Mouse (Mus musculus): ENCODE measurements around the gene Agap1. TPM values are rescaled to one million over a fixed set of nuclear protein-coding genes. Genes with fewer than 3 reads are reported as not detected.

Agap1 gene
- polyA plus RNA-seq, 1 experiment from 2014 or later: 23.1 TPM

DNA sequence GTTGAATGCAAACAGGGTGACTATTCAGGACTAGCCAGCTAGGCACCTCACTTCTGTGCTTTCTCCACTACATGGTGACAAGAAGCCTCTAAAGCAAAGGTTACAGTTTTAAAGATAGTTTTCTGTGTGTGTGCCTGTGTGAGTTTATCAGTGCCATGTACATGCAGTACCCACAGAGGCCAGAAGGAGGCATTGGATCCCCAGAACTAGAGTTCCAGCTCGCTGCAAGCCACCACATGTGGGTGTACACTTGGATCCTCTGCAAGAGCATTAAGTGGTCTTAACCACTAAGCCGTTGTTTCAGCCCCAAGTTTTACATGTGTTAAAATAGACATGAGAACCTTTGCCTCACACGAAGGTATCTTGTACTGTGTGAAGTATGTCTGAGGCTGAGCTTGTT is 219.1 kb downstream of the Agap1 start:
- Histone ChIP-seq H3K4me2 (no peak overlapping the region), H3K27ac (no peak overlapping the region), H3K9ac (replicated peaks) (no peak overlapping the region), H3K4me3 (replicated peaks) (no peak overlapping the region), H3K36me3 (peaks cover 57% of the 10 kb centered on the region), H3K27me3 (peaks cover 14% of the 10 kb centered on the region), H3K4me1 (replicated peaks) (peaks cover 25% of the 10 kb centered on the region), H3K9me3 (no peaks in the 10 kb centered on the region)
- WGBS: 85% methylated on average over 3 of the region's 3 CpGs
- no peak for ATAC-seq (ENCODE audit: insufficient number of reproducible peaks, insufficient read depth, low FRiP score, low TSS enrichment, low read depth)

GRCm38 (mm10) chr1:89674681-89675080 is 220.1 kb downstream of the Agap1 start:
- WGBS: 88% methylated on average over 9 of the region's 9 CpGs

DNA sequence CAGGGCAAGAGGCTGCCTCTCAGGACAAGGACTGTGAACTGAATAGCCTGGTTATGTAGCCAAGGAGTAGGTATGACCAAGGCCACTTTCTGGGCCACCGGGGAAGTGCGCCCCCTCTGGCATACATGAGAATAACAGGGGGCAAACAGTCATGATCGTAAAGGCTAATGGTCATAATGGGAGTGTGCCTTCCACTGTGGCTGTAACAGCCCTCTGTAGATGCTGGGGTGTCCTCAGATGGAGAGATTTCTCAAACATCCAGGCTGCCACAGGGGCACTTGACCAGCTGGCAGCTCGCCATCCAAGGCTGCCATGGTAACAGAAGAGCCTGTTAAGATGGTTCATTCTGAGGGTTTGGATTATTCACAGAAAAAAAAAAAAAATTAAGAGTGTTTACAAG is 221.8 kb downstream of the Agap1 start:
- H3K36me3 ChIP-seq: peaks cover 51% of the 10 kb centered on the region
- WGBS: 69% methylated on average over 4 of the region's 4 CpGs
- H3K27ac ChIP-seq: no peak overlapping the region
- ATAC-seq (ENCODE audit: insufficient number of reproducible peaks, insufficient read depth, low FRiP score, low TSS enrichment, low read depth): no peak
- no peak overlapping the region for H3K9ac ChIP-seq (replicated peaks)
- H3K9me3 ChIP-seq: no peaks in the 10 kb centered on the region
- H3K4me2 ChIP-seq: no peak overlapping the region
- H3K4me3 ChIP-seq (replicated peaks): no peak overlapping the region
- H3K4me1 ChIP-seq (replicated peaks): peaks cover 13% of the 10 kb centered on the region
- no peaks in the 10 kb centered on the region for H3K27me3 ChIP-seq

More at GRCm38 (mm10) chr1:89674681-89675080, 220.1 kb downstream of the Agap1 start:
- Histone ChIP-seq H3K9ac (replicated peaks) (no peak overlapping the region), H3K4me3 (replicated peaks) (no peak overlapping the region), H3K9me3 (no peaks in the 10 kb centered on the region), H3K4me1 (replicated peaks) (peaks cover 24% of the 10 kb centered on the region), H3K36me3 (peaks cover 55% of the 10 kb centered on the region), H3K4me2 (no peak overlapping the region), H3K27me3 (peaks cover 9% of the 10 kb centered on the region), H3K27ac (no peak overlapping the region)
- ATAC-seq (ENCODE audit: insufficient number of reproducible peaks, insufficient read depth, low FRiP score, low TSS enrichment, low read depth): no peak

DNA sequence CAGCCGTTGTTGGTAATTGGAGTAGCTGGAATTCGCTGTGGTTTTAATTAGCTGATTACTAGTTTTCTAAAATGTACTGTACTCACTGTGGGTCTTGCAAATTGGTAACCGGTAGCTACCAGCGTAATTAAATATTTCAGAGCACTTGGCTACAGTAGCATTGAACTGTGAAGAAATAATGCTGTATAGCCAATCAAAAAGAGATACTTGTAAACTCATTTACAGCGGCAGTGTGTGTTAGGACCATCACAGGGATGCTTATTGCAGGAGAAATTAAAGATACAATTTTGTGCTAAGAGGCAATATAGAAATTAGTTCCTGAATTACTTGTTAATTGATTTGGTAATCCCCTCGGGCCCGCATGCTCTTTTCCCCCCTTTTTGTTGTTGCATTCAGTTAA is 226.1 kb downstream of the Agap1 start:
- Histone ChIP-seq H3K4me2 (no peak overlapping the region), H3K9me3 (no peaks in the 10 kb centered on the region), H3K4me3 (replicated peaks) (no peak overlapping the region), H3K27me3 (no peaks in the 10 kb centered on the region), H3K9ac (replicated peaks) (no peak overlapping the region), H3K4me1 (replicated peaks) (peaks cover 5% of the 10 kb centered on the region; the same call in 1 of the 2 replicates), H3K27ac (no peak overlapping the region), H3K36me3 (peaks cover 26% of the 10 kb centered on the region)
- 71% methylated on average over 7 of the region's 7 CpGs for WGBS
- ATAC-seq (ENCODE audit: insufficient number of reproducible peaks, insufficient read depth, low FRiP score, low TSS enrichment, low read depth): no peak

- Histone ChIP-seq H3K9ac (replicated peaks) (no peak overlapping the region), H3K36me3 (peaks cover 36% of the 10 kb centered on the region), H3K4me2 (no peak overlapping the region), H3K4me3 (replicated peaks) (no peak overlapping the region), H3K9me3 (peaks cover 3% of the 10 kb centered on the region; the same call in 1 of the 2 replicates), H3K27me3 (no peaks in the 10 kb centered on the region), H3K27ac (no peak overlapping the region), H3K4me1 (replicated peaks) (no peaks in the 10 kb centered on the region; the same call in 1 of the 2 replicates)
- WGBS: 88% methylated on average over 10 of the region's 10 CpGs
- no peak for ATAC-seq (ENCODE audit: insufficient number of reproducible peaks, insufficient read depth, low FRiP score, low TSS enrichment, low read depth)
Observed at GRCm38 (mm10) chr1:89688914-89689313, 234.3 kb downstream of the Agap1 start.

GRCm38 (mm10) chr1:89689544-89690212 is 235.1 kb downstream of the Agap1 start:
- Histone ChIP-seq H3K9ac (replicated peaks) (no peak overlapping the region), H3K36me3 (peaks cover 31% of the 10 kb centered on the region), H3K27ac (no peak overlapping the region), H3K4me2 (no peak overlapping the region), H3K4me3 (replicated peaks) (no peak overlapping the region), H3K9me3 (peaks cover 3% of the 10 kb centered on the region; the same call in 1 of the 2 replicates), H3K4me1 (replicated peaks) (no peaks in the 10 kb centered on the region; the same call in 1 of the 2 replicates), H3K27me3 (no peaks in the 10 kb centered on the region)
- WGBS: 86% methylated on average over 22 of the region's 22 CpGs
- no peak for ATAC-seq (ENCODE audit: insufficient number of reproducible peaks, insufficient read depth, low FRiP score, low TSS enrichment, low read depth)

DNA sequence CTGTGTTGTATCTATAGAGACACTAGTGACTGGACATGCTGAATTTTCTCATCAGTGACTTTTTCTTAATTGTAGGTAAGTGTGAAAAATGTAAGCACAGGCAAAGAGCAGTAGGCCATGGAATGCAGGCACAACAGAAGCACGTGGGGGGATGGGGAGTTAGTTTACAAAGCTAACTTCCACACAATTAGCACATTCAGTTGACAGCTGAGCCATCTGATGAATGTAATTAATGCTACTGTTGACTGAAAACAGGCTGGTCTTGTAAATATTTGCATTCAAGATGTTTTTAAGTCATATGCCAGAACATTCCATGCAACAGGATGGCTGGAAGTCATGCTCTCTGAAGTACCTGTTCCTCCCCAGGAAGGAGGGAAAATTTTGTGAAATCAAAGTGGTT is 236.5 kb downstream of the Agap1 start:
- no peaks in the 10 kb centered on the region; the same call in 1 of the 2 replicates for H3K4me1 ChIP-seq (replicated peaks)
- no peak overlapping the region for H3K4me3 ChIP-seq (replicated peaks)
- H3K4me2 ChIP-seq: no peak overlapping the region
- H3K27me3 ChIP-seq: no peaks in the 10 kb centered on the region
- H3K36me3 ChIP-seq: peaks cover 21% of the 10 kb centered on the region; the same call in 1 of the 2 replicates
- no peak overlapping the region for H3K27ac ChIP-seq
- no peak for ATAC-seq (ENCODE audit: insufficient number of reproducible peaks, insufficient read depth, low FRiP score, low TSS enrichment, low read depth)
- no peak overlapping the region for H3K9ac ChIP-seq (replicated peaks)
- H3K9me3 ChIP-seq: no peaks in the 10 kb centered on the region
- WGBS: 65% methylated on average over 1 of the region's 1 CpGs

DNA sequence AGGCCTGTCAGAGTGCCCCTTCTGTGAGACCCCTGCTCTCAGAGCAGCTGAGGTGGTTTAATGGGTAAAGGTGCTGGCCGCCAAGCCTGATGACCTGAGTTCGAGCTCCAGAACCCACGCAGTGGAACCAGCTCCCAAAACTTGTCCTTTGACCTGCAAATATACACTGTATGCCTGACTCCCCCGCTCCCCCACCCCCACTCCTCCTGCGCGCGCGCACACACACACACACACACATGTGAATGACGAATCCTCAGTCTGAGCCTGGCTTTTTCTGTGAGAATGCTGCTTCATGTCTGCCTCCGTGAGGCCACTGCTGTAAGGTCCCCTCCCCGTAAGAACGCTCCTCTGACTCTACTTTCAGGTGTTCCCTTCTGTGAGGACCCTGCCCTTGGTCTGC is 237.8 kb downstream of the Agap1 start:
- no peak overlapping the region for H3K9ac ChIP-seq (replicated peaks)
- no peak overlapping the region for H3K27ac ChIP-seq
- H3K4me1 ChIP-seq (replicated peaks): no peaks in the 10 kb centered on the region; the same call in 1 of the 2 replicates
- peaks cover 21% of the 10 kb centered on the region; the same call in 1 of the 2 replicates for H3K36me3 ChIP-seq
- H3K4me3 ChIP-seq (replicated peaks): no peak overlapping the region
- no peak for ATAC-seq (ENCODE audit: insufficient number of reproducible peaks, insufficient read depth, low FRiP score, low TSS enrichment, low read depth)
- no peaks in the 10 kb centered on the region for H3K27me3 ChIP-seq
- H3K4me2 ChIP-seq: no peak overlapping the region
- no peaks in the 10 kb centered on the region for H3K9me3 ChIP-seq
- 92% methylated on average over 12 of the region's 12 CpGs for WGBS

GRCm38 (mm10) chr1:89694916-89695315 is 240.3 kb downstream of the Agap1 start:
- Histone ChIP-seq H3K4me3 (replicated peaks) (no peak overlapping the region), H3K27me3 (no peaks in the 10 kb centered on the region), H3K9ac (replicated peaks) (no peak overlapping the region), H3K4me1 (replicated peaks) (no peaks in the 10 kb centered on the region; the same call in 1 of the 2 replicates), H3K9me3 (no peaks in the 10 kb centered on the region), H3K36me3 (peaks cover 13% of the 10 kb centered on the region; the same call in 1 of the 2 replicates), H3K4me2 (no peak overlapping the region), H3K27ac (no peak overlapping the region)
- ATAC-seq (ENCODE audit: insufficient number of reproducible peaks, insufficient read depth, low FRiP score, low TSS enrichment, low read depth): no peak
- 91% methylated on average over 5 of the region's 5 CpGs for WGBS

GRCm38 (mm10) chr1:89697241-89697640 is 242.6 kb downstream of the Agap1 start:
- no peak overlapping the region for H3K4me2 ChIP-seq
- no peak overlapping the region for H3K9ac ChIP-seq (replicated peaks)
- H3K9me3 ChIP-seq: no peaks in the 10 kb centered on the region
- no peaks in the 10 kb centered on the region for H3K27me3 ChIP-seq
- H3K36me3 ChIP-seq: peaks cover 16% of the 10 kb centered on the region; the same call in 1 of the 2 replicates
- peaks cover 7% of the 10 kb centered on the region for H3K4me1 ChIP-seq (replicated peaks)
- ATAC-seq (ENCODE audit: insufficient number of reproducible peaks, insufficient read depth, low FRiP score, low TSS enrichment, low read depth): no peak
- H3K27ac ChIP-seq: no peak overlapping the region
- H3K4me3 ChIP-seq (replicated peaks): no peak overlapping the region
- WGBS: 85% methylated on average over 2 of the region's 2 CpGs

- no peak for ATAC-seq (ENCODE audit: insufficient number of reproducible peaks, insufficient read depth, low FRiP score, low TSS enrichment, low read depth)
- peaks cover 32% of the 10 kb centered on the region for H3K4me1 ChIP-seq (replicated peaks)
- no peak overlapping the region for H3K4me2 ChIP-seq
- H3K27me3 ChIP-seq: no peaks in the 10 kb centered on the region
- no peak overlapping the region for H3K9ac ChIP-seq (replicated peaks)
- WGBS: 69% methylated on average over 9 of the region's 9 CpGs
- no peaks in the 10 kb centered on the region for H3K9me3 ChIP-seq
- H3K27ac ChIP-seq: no peak overlapping the region
- H3K36me3 ChIP-seq: peaks cover 16% of the 10 kb centered on the region; the same call in 1 of the 2 replicates
- no peak overlapping the region for H3K4me3 ChIP-seq (replicated peaks)
Observed at GRCm38 (mm10) chr1:89700166-89700565, 245.6 kb downstream of the Agap1 start.
